Mouse (Mus musculus): ENCODE results near the gene Oaz2. TPM values are rescaled to one million over a fixed set of nuclear protein-coding genes. Genes with fewer than 3 reads are reported as not detected.

Oaz2 gene
- total and polyA plus RNA-seq, 2 experiments from 2014 or later = 274 to 387 TPM

DNA sequence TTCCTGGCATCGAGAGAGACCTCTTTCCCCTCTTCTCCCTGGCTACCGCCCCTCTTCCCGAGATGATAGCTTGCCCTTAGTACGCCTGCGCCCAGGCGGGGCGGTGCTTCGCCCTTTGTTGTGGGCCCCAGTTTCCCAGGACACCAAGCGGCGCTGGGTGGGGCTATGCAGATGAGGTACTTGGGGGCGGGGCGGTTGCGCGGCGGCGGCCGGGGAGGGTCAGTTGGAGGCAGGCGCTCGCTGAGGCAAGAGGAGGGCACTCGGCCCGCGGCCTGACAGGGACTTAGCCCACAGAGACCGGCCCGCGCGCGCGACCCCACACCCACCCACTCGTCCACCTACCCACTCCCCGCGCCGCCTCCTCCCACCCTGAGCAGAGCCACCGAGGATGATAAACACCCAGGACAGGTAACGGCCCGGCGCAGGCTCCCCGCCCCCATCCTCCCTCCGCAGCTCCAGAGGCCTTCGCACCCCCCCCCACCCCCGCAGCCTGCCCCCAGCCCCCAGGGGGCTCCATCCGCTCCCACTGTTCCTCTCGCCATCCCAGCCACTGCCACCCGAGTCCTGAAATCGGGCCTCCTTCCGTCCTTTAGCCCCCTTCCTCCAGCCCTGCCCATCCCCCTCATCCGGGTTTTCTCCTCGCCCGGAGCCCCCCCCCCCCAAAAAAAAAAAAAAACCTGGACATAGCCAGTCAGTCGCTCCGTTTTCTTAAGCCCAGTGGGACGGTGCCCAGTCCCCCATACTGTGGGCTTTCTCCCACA is 8.7 kb downstream of the Oaz2 start:
- no peak for TF ChIP-seq CTCF (IDR thresholded peaks at IDR 0.05; ENCODE audit: low read depth)
- ATAC-seq = peak; percentile 98
- peak; percentile 99 for DNase-seq (ENCODE audit: low spot score)
- Histone ChIP-seq H3K4me3 (ENCODE audit: low read length) (peak overlapping the region; percentile 68), H3K9me3 (ENCODE audit: low read length) (no peaks in the 10 kb centered on the region), H3K27me3 (ENCODE audit: insufficient read depth, low read length) (no peaks in the 10 kb centered on the region), H3K9ac (replicated peaks; ENCODE audit: low read length) (peak overlapping the region; percentile 74), H3K4me1 (ENCODE audit: insufficient read depth, low read length) (peaks cover 34% of the 10 kb centered on the region), H3K36me3 (ENCODE audit: insufficient read depth, low read length) (no peaks in the 10 kb centered on the region), H3K27ac (peak overlapping the region; percentile 78), H3K4me2 (ENCODE audit: low read depth, low read length) (peak overlapping the region; percentile 97)
- under 1% methylated on average over 27 of the region's 51 CpGs for WGBS

DNA sequence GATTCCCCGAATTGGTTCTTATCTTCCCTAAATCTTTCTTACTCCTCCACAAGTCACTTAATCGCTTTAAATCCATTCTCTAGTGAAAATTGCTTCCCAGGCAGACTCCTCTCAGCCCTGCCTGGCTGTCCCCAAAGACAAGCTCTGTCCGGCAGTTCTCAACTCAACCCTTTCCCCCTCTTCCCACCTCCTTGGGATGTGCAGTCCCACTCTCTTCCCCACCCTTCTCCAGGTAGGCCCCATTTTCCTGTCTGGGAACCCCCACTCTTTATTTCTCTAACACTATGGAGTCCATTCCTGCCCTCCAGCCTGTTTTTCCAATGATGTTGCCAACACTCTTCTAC is 9.3 kb downstream of the Oaz2 start:
- WGBS = 2% methylated on average over 3 of the region's 3 CpGs
- Histone ChIP-seq H3K27me3 (ENCODE audit: insufficient read depth, low read length) (no peaks in the 10 kb centered on the region), H3K9me3 (ENCODE audit: low read length) (no peaks in the 10 kb centered on the region), H3K27ac (peak overlapping the region; percentile 78), H3K36me3 (ENCODE audit: insufficient read depth, low read length) (no peaks in the 10 kb centered on the region), H3K4me3 (ENCODE audit: low read length) (peak overlapping the region; percentile 68), H3K4me2 (ENCODE audit: low read depth, low read length) (peak overlapping the region; percentile 97), H3K9ac (replicated peaks; ENCODE audit: low read length) (peak overlapping the region; percentile 74), H3K4me1 (ENCODE audit: insufficient read depth, low read length) (peaks cover 34% of the 10 kb centered on the region)
- ATAC-seq (no peak), DNase-seq (ENCODE audit: low spot score) (no peak)
- TF ChIP-seq CTCF (IDR thresholded peaks at IDR 0.05; ENCODE audit: low read depth) = no peak

DNA sequence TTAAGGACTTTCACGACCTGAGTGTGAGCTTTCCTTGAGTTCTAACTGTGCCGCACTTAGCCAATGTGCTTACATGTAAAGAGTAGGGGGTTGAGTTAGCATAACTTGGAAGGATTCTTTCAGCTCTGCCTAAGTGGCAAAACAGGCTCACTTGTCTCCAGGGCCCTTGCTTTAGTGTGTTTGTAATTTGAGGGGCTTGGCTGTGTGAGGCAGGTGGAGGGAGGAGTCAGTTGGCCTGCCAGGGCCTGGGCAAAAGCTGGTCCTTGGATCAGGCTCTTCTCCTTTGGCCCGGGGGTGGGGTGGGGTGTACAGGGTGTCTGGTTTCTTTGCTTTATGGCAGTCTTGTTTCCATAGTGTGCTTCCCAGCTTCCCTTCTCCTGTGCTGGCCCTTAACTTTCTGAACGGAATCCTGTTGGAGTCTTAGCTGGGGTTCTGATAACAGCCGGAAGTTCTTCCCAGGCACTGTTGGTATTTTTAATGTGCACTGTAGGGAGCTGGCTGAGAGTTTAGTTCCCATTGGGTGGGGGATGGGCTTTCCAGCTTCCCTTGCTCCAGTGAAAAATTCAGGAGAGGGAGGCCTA is 11.5 kb downstream of the Oaz2 start:
- H3K9me3 ChIP-seq (ENCODE audit: low read length) = no peaks in the 10 kb centered on the region
- H3K4me3 ChIP-seq (ENCODE audit: low read length) = peak overlapping the region; percentile 7
- ATAC-seq (no peak), DNase-seq (ENCODE audit: low spot score) (no peak)
- no peak for TF ChIP-seq CTCF (IDR thresholded peaks at IDR 0.05; ENCODE audit: low read depth)
- 26% methylated on average over 5 of the region's 5 CpGs for WGBS
- H3K27me3 ChIP-seq (ENCODE audit: insufficient read depth, low read length) = no peaks in the 10 kb centered on the region
- H3K36me3 ChIP-seq (ENCODE audit: insufficient read depth, low read length) = no peaks in the 10 kb centered on the region
- peaks cover 34% of the 10 kb centered on the region for H3K4me1 ChIP-seq (ENCODE audit: insufficient read depth, low read length)
- peak overlapping the region; percentile 33 for H3K9ac ChIP-seq (replicated peaks; ENCODE audit: low read length)
- peak overlapping the region; percentile 55 for H3K27ac ChIP-seq
- H3K4me2 ChIP-seq (ENCODE audit: low read depth, low read length) = peak overlapping the region; percentile 97

DNA sequence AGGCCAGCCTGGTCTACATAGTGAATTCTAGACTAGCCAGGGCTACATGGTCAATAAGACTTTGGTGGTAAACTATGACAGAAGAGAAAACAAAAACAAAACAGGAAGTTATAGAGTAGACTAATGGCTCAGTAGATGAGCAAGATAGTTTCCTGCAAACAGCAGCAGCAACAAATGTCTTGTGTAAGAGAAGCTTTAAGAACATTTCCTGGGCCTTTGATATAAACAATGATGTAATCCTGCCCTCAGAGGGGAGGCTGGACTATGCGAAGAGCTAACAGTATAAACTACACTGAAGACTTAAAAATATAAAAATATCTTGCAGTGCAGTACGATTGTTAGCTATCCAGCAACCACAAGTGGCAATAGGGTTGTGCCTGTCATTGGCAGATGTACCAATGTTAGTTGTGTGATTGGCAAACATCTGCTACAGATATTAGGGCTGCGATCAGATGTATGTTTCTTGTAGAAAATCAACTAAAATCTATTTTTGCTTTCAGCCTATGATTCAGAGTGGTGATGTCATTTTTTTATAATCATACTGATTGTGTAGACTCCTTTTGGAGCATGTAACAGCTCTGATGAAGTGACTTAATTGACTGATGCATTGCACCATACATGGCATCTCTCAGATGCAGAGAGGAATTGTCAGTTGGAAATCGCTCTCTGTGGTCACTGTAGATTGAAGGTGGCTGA is 13.3 kb downstream of the Oaz2 start:
- Histone ChIP-seq H3K4me3 (ENCODE audit: low read length) (no peak overlapping the region), H3K4me2 (ENCODE audit: low read depth, low read length) (no peak overlapping the region), H3K27ac (peak overlapping the region; percentile 26; the same call in 1 of the 2 replicates), H3K4me1 (ENCODE audit: insufficient read depth, low read length) (peaks cover 28% of the 10 kb centered on the region), H3K9me3 (ENCODE audit: low read length) (no peaks in the 10 kb centered on the region), H3K27me3 (ENCODE audit: insufficient read depth, low read length) (no peaks in the 10 kb centered on the region), H3K36me3 (ENCODE audit: insufficient read depth, low read length) (peaks cover under 1% of the 10 kb centered on the region; the same call in 1 of the 2 replicates), H3K9ac (replicated peaks; ENCODE audit: low read length) (no peak overlapping the region)
- WGBS = 87% methylated on average over 4 of the region's 4 CpGs
- TF ChIP-seq CTCF (IDR thresholded peaks at IDR 0.05; ENCODE audit: low read depth) = no peak
- DNase-seq (ENCODE audit: low spot score) (no peak), ATAC-seq (no peak)

DNA sequence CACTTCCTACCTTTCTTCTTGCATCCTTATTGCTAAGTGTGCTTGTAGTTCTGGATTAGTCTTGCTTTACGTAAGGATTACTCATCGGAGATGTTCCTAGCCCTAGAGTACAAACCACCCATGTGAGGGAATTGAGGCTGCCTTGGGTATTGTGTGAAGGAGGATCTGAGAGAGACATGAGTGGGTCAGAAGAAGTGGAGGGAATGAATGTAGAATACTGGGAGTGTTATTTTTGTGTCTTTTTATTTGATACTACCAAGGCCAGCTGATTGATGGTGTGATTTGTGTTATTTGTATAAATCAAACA is 13.8 kb downstream of the Oaz2 start:
- Histone ChIP-seq H3K9ac (replicated peaks; ENCODE audit: low read length) (no peak overlapping the region), H3K4me3 (ENCODE audit: low read length) (no peak overlapping the region), H3K27ac (no peak overlapping the region), H3K27me3 (ENCODE audit: insufficient read depth, low read length) (no peaks in the 10 kb centered on the region), H3K36me3 (ENCODE audit: insufficient read depth, low read length) (peaks cover 6% of the 10 kb centered on the region; the same call in 1 of the 2 replicates), H3K4me2 (ENCODE audit: low read depth, low read length) (no peak overlapping the region), H3K9me3 (ENCODE audit: low read length) (no peaks in the 10 kb centered on the region), H3K4me1 (ENCODE audit: insufficient read depth, low read length) (peaks cover 28% of the 10 kb centered on the region)
- ATAC-seq (no peak), DNase-seq (ENCODE audit: low spot score) (no peak)
- 86% methylated on average over 2 of the region's 2 CpGs for WGBS
- TF ChIP-seq CTCF (IDR thresholded peaks at IDR 0.05; ENCODE audit: low read depth) = no peak

DNA sequence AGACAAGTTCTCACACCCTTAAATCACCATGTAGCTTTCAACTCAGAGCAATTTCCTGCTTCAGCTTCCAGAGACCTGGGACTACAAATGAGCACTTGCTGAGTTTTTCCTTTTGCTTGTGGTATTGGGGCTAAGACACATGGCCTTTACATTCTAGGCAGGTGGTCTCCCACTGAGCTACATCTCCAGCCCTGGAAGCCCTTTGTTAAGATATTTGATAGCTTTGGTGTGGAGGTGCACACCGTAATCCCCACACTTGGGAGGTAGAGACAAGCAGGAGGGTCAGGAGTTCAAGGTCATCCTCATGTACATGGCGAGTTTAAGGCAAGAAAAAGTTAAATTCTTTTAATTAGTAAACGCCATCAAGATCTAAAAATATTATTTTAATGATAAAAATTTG is 14.4 kb downstream of the Oaz2 start:
- Histone ChIP-seq H3K4me2 (ENCODE audit: low read depth, low read length) (no peak overlapping the region), H3K27ac (no peak overlapping the region), H3K36me3 (ENCODE audit: insufficient read depth, low read length) (peaks cover 7% of the 10 kb centered on the region; the same call in 1 of the 2 replicates), H3K9me3 (ENCODE audit: low read length) (no peaks in the 10 kb centered on the region), H3K27me3 (ENCODE audit: insufficient read depth, low read length) (no peaks in the 10 kb centered on the region), H3K9ac (replicated peaks; ENCODE audit: low read length) (no peak overlapping the region), H3K4me3 (ENCODE audit: low read length) (no peak overlapping the region), H3K4me1 (ENCODE audit: insufficient read depth, low read length) (peaks cover 26% of the 10 kb centered on the region)
- WGBS = 90% methylated on average over 3 of the region's 3 CpGs
- ATAC-seq (no peak), DNase-seq (ENCODE audit: low spot score) (no peak)
- TF ChIP-seq CTCF (IDR thresholded peaks at IDR 0.05; ENCODE audit: low read depth) = no peak
